Mouse (Mus musculus) adrenal gland, postnatal 36 days (tissue): ENCODE measurements at regions not wholly inside any gene's neighbourhood (a gene's known extent, or its start where the extent isn't known, plus 50 kb on each side); places are given as distances from the start of the nearest gene placed in this dataset.

Experiments
- DNase-seq, 2 experiments: peaks; one replicate each; pipeline ENCODE4 v3.0.0; 2021; ENCODE audit warnings: mixed read lengths in 1 of 2

DNA sequence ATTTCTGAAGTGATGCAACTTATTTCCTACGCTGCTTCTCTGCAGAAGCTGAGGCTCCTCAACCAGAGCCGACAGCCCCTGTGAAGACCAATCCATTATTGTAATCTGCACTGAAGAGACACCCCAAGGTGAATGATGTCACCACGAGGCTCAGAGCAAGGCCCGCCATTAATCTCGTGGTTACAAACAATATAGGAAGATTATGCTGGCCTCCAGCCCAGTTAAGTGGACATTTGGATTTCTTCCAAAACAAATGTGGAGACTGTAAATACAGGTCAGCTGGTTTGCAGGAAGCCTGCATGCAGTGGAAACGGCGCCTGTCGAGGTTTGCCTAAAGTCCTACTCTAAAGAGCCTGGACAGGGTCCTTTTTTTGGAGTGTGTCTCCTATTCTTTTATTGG is 390.6 kb upstream of the Zmiz1 start:
- DNase-seq, result peak; percentile 70 to 71

GRCm38 (mm10) chr14:25073143-25073542 is 385.8 kb upstream of the Zmiz1 start:
- no peak for DNase-seq

- no peak for DNase-seq
Observed at GRCm38 (mm10) chr14:25074022-25074800, 384.8 kb upstream of the Zmiz1 start.

- no peak for DNase-seq
Observed at GRCm38 (mm10) chr14:25074891-25075290, 384.1 kb upstream of the Zmiz1 start.

DNA sequence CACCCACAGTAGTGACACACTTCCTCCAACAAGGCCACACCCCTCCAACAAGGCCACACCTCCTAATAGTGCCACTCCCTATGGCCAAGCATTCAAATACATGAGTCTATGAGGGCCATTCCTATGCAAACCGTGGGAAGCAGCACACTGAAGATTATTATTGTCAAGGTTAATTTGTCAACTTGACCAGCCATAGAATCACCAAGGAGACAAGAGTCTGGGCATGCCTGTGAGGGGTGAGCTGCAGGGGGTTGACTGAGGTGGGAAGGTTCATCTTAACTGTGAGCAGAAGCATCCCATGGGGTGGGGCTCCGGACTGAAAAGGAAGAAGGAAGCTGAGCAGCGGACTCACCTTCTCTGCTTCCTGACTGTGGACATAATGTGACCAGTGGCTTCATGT is 378.6 kb upstream of the Zmiz1 start:
- no peak for DNase-seq

GRCm38 (mm10) chr14:25083847-25084246 is 375.1 kb upstream of the Zmiz1 start:
- DNase-seq, result no peak

- no peak for DNase-seq
Observed at GRCm38 (mm10) chr14:25096786-25097185, 362.2 kb upstream of the Zmiz1 start.

- DNase-seq, result no peak
Observed at GRCm38 (mm10) chr14:25105391-25105790, 353.6 kb upstream of the Zmiz1 start.

- no peak for DNase-seq
Observed at GRCm38 (mm10) chr14:25106451-25106850, 352.5 kb upstream of the Zmiz1 start.

GRCm38 (mm10) chr14:25108101-25108652 is 350.8 kb upstream of the Zmiz1 start:
- DNase-seq, result peak; percentile 20 to 37

DNA sequence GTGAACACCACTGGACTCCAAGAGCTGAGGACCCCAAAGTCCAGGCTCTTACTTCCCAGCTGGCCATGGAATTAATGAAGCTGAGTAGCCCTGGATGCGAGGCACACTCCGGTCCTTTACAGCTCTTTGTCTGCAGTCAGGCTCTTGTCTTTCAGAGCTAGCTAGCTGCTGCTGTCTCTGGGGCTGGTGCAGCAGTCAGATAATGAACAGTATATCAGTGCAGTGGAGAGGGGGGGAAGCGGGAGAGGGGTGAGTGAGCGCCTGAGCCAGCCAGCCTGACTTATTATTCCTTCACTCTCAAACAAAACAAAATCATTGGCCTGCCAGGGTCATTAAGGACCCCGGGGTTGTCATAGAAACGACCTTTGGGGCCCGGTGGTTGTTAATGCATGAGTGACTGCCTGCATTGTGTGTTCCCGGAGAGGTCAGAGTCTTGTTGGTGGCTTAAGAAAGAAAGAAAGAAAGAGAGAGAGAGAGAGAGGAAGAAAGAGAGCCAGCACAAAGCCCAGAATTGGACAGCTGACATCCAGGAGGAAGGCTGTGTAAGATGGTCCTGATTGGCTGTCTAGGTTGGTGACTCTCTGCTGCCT is 350.2 kb upstream of the Zmiz1 start:
- peak; percentile 12 to 43 for DNase-seq

DNA sequence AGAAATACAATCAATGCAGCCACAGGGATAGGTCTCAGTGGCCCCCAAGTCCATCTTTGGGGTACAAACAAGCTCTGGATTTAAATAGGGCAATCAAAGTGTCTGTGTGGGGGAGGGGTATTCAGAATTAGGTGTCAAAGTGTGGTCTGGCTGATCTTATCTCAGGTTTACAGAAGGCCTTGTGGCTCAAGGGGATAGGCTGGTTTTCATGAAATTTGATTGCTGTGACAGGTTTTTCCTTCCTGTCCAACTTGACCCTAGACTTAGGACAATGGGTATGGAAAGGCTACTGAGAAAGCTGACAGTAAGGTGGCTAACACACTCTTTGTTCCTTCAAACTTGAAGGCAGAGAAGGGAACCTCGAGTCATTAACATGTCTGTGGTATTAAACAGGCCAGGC is 349.3 kb upstream of the Zmiz1 start:
- DNase-seq, result no peak

DNA sequence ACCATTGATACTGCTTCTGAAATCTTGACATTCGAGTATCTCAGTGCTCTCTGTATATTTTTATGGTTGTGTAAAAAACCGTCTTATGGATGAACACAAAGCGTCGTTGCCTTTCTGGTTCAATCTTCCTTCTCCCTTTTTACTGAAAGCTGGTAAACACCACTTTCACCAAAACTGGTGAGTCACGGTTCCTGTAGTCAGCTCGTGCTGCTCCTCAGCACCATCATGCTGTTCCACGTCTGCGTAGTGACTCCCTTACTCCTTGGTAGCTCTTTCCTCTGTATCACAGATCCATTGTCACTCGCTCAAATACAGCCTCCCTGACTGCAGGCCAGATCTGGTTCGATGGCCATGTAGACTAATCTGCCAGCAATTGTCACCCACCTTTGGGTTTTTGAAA is 346.2 kb upstream of the Zmiz1 start:
- no peak for DNase-seq

DNA sequence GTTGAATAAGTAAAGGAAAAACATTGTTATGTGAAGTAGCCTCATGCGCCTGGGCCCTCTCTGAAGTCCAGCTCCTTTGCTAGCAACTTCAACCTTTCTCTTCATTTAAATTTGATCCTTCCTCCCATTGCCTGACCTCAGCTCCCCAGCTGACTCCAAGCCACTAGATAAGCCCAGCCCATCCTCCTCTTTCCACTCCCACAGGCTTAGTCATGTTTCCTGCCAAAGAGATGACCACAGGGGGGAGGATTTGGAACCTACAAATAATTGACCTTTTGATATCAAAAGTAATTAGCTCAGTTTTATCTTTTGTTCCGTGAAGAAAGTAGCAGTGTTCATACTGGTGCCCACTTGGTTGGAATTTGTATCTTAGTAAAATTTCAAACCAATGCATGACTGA is 345.7 kb upstream of the Zmiz1 start:
- DNase-seq, result peak; percentile 52 to 55

- peak; percentile 82 to 87 for DNase-seq
Observed at GRCm38 (mm10) chr14:25116424-25116823, 342.6 kb upstream of the Zmiz1 start.

- DNase-seq, result no peak
Observed at GRCm38 (mm10) chr14:25119999-25120398, 339.0 kb upstream of the Zmiz1 start.

- DNase-seq, result no peak
Observed at GRCm38 (mm10) chr14:25120506-25120905, 338.5 kb upstream of the Zmiz1 start.

DNA sequence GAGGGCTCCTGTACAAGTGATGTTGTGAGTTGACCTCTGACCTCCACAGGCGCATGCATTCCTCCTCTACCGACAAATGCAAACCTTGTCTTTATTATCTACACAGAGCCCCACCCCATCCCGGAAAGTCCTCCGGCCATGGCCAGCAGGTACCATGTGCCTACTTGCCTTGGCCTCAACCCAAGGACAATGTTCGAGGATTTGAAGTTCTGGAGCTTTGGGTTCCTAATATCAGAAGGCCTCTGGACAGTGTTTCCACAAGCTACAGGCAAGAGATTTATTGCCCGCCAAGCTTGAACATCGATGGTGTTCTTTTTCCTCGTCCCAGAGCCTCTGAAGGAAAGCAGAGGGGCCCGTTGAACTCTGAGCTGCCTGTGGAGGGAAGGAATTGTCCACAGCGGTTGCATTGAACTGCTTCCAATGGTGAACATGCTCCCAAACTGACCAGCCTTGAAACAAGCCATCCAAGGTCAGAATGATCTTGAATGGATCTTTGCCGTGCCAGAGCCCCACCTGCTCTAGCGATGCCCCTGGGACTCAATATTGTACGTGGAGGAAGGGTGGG is 335.9 kb upstream of the Zmiz1 start:
- peak; percentile 39 to 53 for DNase-seq

DNA sequence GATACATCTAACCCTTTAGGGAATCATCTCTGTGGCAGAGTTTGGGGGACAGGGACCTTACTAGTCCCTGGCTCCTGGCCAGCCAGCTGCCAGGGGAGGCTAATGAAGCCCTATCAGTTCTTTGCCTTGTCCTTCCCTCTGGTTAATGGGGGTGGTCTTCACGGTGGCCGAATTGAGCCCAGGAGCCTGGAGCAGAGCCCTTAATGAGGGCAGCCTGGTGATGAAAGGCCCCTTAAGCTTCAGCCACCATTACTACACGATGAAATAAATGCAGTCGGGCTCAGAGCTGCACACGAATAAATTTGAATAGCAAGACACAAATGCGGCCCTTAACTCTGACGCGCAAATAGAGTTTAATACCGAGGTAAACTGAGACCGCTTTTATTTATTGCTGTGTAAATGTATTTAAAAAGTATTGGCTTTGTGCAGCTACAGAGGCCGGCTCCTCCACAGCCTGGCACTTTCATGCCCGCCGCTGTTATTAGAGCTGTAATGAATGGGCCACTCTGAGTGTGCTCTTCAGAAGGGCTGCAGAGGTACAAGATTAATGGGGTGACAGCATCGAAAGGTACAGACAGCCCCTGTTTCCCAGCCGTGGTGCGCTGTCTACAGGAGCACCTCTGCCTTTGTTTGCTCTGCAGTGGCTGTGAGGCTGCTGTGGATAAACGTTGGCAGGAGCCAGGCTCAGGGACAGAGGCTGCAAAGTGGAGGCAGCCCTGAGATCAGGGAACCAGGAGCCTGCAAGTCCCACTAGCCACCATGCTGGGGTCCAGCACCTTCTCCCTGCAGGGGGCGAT is 335.2 kb upstream of the Zmiz1 start:
- no peak for DNase-seq

GRCm38 (mm10) chr14:25126544-25126943 is 332.4 kb upstream of the Zmiz1 start:
- no peak for DNase-seq

DNA sequence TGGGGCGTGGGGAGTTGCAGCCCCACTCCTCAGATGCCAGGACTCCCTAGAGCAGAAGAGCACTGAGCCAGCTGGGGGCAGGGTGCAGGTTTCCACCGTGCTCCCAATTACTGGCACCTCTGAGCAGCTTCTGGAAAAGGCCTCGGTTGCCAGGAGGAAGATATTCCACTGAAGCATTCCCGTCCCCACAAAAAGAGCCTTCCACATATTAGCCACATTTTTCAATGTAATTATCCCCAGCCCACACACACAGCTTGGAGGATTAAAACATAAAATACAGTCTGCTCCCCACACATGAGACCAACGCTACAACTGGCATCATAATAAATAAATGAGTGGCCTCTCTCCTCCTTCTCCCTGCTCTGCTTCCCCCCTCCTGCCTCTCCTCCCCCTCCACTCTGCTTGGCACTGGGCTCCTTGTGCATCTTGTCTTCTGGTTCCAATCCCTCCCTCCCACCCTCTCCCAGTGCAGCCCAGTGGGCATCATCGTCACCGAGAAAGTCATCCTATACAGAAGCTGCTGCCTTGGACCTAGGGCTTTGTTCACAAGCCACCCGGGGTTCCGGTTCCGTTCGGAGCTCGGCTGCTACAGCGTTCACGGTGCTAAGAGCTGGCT is 331.3 kb upstream of the Zmiz1 start:
- no peak for DNase-seq

GRCm38 (mm10) chr14:25128160-25128547 is 330.8 kb upstream of the Zmiz1 start:
- DNase-seq, result no peak
